Mouse (Mus musculus) kidney, adult 2 months (tissue): Measurements from ENCODE around the gene Tnfrsf13b.

Experiments used
- CTCF ChIP-seq: fragments of 200-500 bp; conservative IDR thresholded peaks from 2 replicates; pipeline ENCODE4 v1.5.1; 2011; ENCODE audit warnings: low read depth, mild to moderate bottlenecking, control low read depth, low read length, moderate library complexity, mixed read lengths; ENCODE audit not compliant: insufficient read depth, insufficient read length
- POLR2A ChIP-seq: fragments of 200-500 bp; IDR thresholded peaks from one replicate; pipeline ENCODE4 v1.6.1; 2011; ENCODE audit warnings: low read depth, low read length, control low read depth

- TF ChIP-seq CTCF = no peak
- no peak for TF ChIP-seq POLR2A
These were observed 14.1 kb upstream of the Tnfrsf13b start for GRCm38 (mm10) chr11:61112323-61112995.
